Mouse (Mus musculus) lung, embryonic 15.5 days (tissue): ENCODE measurements around the gene 4930558K02Rik. TPM values are rescaled to one million over a fixed set of nuclear protein-coding genes. Genes with fewer than 3 reads are reported as not detected.

ENCODE experiments used
- ATAC-seq: fragments of 200-750 bp; cut with Nextera tagmentation; 2 replicates; pipeline ENCODE4 v1.8.0; 2017; ENCODE audit warnings: moderate number of reproducible peaks, borderline replicate concordance; ENCODE audit not compliant: low FRiP score, low TSS enrichment; ENCODE audit errors: extremely low read depth
- H3K27ac ChIP-seq: fragments of 300-500 bp; sonication (generic); 2 replicates; pipeline ENCODE4 v1.5.1; 2015; ENCODE audit warnings: moderate library complexity, mild to moderate bottlenecking, inconsistent platforms
- H3K27me3 ChIP-seq: fragments of 300-500 bp; sonication (generic); 2 replicates; pipeline ENCODE4 v1.6.1; 2015; ENCODE audit warnings: inconsistent platforms
- H3K36me3 ChIP-seq: fragments of 300-500 bp; sonication (generic); 2 replicates; pipeline ENCODE4 v1.6.1; 2015; ENCODE audit warnings: inconsistent platforms
- H3K4me1 ChIP-seq: fragments of 300-500 bp; sonication (generic); 2 replicates; pipeline ENCODE4 v1.6.1; 2015; ENCODE audit warnings: inconsistent platforms
- H3K4me2 ChIP-seq: fragments of 300-500 bp; sonication (generic); 2 replicates; pipeline ENCODE4 v1.6.1; 2015; ENCODE audit warnings: inconsistent platforms, mild to moderate bottlenecking, moderate library complexity
- H3K4me3 ChIP-seq: fragments of 300-500 bp; sonication (generic); 2 replicates; pipeline ENCODE4 v1.5.1; 2015; ENCODE audit warnings: mild to moderate bottlenecking, inconsistent platforms
- H3K9ac ChIP-seq: fragments of 300-500 bp; sonication (generic); 2 replicates; pipeline ENCODE4 v1.6.1; 2015; ENCODE audit warnings: inconsistent platforms
- H3K9me3 ChIP-seq: fragments of 300-500 bp; sonication (generic); 2 replicates; pipeline ENCODE4 v1.6.1; 2016; ENCODE audit warnings: inconsistent platforms
- WGBS: fragments of 180-500 bp; shearing (Covaris S2); methylation state at CpG from one replicate; pipeline ENCODE4 v1.1.7; 2015; 5-methylcytosine and 5-hydroxymethylcytosine counted together
- polyA plus RNA-seq: library from polyadenylated mRNA; unstranded; fragments of >200 nt; fragmentation: Nextera tagmentation; extraction: Ambion mirVana; gene quantifications from 2 replicates; pipeline ENCODE4 v1.2.1, GENCODE M21; 2015

4930558K02Rik gene
- polyA plus RNA-seq, 1 experiment from 2014 or later: not detected

DNA sequence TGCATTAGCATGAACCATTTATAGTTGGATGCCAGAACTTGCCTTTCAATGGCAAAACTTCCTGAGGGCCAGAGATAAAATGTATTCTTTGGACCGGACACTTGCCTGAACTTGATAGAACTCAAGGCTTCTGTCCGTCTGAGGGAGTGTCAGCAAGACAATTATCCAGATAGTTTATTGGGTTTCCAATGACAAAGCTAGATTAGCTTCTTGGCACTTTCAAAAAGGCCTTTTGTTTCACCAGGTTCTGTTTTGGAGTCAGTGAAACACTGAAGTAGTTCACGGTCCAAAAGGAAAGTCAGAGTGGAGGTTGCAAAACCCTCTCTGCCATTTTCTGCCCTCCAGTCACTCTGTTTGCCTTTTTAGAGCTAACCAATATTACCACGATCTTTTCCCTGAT, 48.1 kb downstream of the 4930558K02Rik start:
- Histone ChIP-seq H3K4me2 (no peak overlapping the region), H3K9me3 (no peaks in the 10 kb centered on the region), H3K9ac (no peak overlapping the region), H3K27ac (no peak overlapping the region), H3K4me1 (no peaks in the 10 kb centered on the region), H3K4me3 (no peak overlapping the region), H3K36me3 (no peaks in the 10 kb centered on the region), H3K27me3 (no peaks in the 10 kb centered on the region)
- 75% methylated on average over 4 of the region's 4 CpGs for WGBS
- ATAC-seq: no peak

DNA sequence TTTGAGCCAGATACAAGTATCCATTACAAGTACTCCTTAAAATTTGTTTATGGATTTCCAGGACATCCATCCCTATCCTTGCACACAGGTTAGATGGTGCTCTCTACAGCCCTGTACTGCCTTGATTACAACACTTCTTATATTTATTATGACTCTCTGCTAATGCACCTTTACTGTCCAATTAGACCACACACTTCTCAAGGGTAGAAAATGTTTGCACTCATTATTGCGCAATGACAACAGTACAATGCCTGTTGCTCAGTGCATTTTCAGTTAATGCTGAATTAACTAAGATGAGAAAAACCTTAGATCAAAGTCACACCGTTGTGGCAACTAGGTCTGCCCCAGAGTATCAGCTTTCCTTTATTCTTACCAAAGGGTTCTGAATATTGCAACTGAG, 51.5 kb downstream of the 4930558K02Rik start:
- H3K36me3 ChIP-seq: no peaks in the 10 kb centered on the region
- no peak overlapping the region for H3K4me3 ChIP-seq
- 80% methylated on average over 2 of the region's 2 CpGs for WGBS
- H3K4me2 ChIP-seq: no peak overlapping the region
- H3K9me3 ChIP-seq: no peaks in the 10 kb centered on the region
- H3K4me1 ChIP-seq: no peaks in the 10 kb centered on the region; the same call in 1 of the 2 replicates
- no peak for ATAC-seq
- no peaks in the 10 kb centered on the region for H3K27me3 ChIP-seq
- no peak overlapping the region for H3K27ac ChIP-seq
- no peak overlapping the region for H3K9ac ChIP-seq

DNA sequence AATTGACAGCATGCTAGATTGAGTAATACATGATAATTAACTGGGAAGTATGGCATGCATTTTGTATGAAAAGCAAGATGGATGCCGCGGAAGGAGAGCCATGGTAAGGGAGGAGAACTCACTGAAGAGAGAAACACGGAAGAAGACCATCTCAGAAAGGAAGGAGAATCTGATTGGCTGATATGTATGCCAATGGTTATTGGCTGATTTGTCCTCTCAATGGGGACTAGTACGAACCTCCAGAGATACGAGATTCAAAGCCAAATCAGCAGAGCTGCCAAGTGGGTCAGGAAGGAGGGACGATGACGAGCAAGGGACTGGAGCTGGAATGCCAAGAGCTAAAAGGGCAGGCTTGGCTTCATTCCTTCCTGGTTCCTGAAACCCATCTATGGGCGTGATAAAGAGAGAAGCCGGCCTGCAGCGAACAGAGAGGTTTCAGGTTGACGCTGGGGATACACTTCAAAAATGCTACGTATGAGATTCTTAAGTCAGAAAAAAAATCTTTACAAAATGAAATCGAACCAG, 54.1 kb downstream of the 4930558K02Rik start:
- no peaks in the 10 kb centered on the region for H3K27me3 ChIP-seq
- no peak overlapping the region for H3K9ac ChIP-seq
- 63% methylated on average over 13 of the region's 13 CpGs for WGBS
- H3K4me3 ChIP-seq: no peak overlapping the region
- ATAC-seq: no peak
- H3K4me1 ChIP-seq: no peaks in the 10 kb centered on the region; the same call in 1 of the 2 replicates
- no peak overlapping the region for H3K4me2 ChIP-seq
- H3K36me3 ChIP-seq: no peaks in the 10 kb centered on the region
- no peaks in the 10 kb centered on the region for H3K9me3 ChIP-seq
- H3K27ac ChIP-seq: no peak overlapping the region

DNA sequence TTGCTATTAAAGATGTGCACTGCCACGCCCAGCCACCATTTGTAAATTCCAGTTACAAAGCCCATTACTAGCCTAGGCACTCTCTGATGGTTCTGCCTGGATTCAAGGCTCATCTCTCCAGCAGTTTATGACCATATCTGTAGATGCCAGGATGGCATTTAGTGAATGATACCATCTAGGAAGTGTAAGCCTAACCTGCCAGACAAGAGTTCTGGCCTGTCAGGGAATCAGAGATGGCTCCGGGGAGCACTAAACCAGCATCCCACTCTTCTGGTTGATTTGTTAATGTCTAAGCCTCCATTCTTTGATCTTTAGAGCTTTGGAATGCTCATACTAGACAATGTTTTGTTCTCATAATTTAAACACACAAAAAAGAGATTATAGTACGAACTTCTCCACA, 55.1 kb downstream of the 4930558K02Rik start:
- WGBS: 75% methylated on average over 3 of the region's 3 CpGs
- Histone ChIP-seq H3K4me1 (no peaks in the 10 kb centered on the region; the same call in 1 of the 2 replicates), H3K27ac (no peak overlapping the region), H3K4me2 (no peak overlapping the region), H3K9me3 (no peaks in the 10 kb centered on the region), H3K27me3 (no peaks in the 10 kb centered on the region), H3K36me3 (no peaks in the 10 kb centered on the region), H3K4me3 (no peak overlapping the region), H3K9ac (no peak overlapping the region)
- ATAC-seq: no peak

DNA sequence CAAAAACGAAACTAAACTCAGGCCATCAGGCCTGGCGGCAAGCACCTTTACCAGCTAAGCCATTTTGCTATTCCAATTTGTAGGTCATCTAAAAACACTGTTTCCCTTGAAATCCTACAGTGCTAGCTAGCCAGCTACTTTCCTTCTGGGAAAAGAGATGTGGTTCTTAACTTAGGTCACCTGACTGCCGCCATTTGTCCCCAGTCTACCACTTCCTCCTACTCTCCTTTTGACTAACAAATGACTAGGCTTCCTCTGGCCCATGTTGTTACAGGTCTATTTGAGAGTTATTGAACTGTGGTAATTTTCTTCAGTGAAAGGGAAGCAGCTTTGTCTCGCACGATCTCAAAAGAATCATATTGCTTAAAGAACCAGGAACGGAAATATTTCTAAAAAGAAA, 57.5 kb downstream of the 4930558K02Rik start:
- H3K4me3 ChIP-seq: no peak overlapping the region
- H3K27me3 ChIP-seq: no peaks in the 10 kb centered on the region
- no peak overlapping the region for H3K9ac ChIP-seq
- H3K4me1 ChIP-seq: no peaks in the 10 kb centered on the region; the same call in 1 of the 2 replicates
- H3K27ac ChIP-seq: no peak overlapping the region
- no peak overlapping the region for H3K4me2 ChIP-seq
- no peaks in the 10 kb centered on the region for H3K9me3 ChIP-seq
- H3K36me3 ChIP-seq: no peaks in the 10 kb centered on the region
- ATAC-seq: no peak
- WGBS: 83% methylated on average over 6 of the region's 6 CpGs

DNA sequence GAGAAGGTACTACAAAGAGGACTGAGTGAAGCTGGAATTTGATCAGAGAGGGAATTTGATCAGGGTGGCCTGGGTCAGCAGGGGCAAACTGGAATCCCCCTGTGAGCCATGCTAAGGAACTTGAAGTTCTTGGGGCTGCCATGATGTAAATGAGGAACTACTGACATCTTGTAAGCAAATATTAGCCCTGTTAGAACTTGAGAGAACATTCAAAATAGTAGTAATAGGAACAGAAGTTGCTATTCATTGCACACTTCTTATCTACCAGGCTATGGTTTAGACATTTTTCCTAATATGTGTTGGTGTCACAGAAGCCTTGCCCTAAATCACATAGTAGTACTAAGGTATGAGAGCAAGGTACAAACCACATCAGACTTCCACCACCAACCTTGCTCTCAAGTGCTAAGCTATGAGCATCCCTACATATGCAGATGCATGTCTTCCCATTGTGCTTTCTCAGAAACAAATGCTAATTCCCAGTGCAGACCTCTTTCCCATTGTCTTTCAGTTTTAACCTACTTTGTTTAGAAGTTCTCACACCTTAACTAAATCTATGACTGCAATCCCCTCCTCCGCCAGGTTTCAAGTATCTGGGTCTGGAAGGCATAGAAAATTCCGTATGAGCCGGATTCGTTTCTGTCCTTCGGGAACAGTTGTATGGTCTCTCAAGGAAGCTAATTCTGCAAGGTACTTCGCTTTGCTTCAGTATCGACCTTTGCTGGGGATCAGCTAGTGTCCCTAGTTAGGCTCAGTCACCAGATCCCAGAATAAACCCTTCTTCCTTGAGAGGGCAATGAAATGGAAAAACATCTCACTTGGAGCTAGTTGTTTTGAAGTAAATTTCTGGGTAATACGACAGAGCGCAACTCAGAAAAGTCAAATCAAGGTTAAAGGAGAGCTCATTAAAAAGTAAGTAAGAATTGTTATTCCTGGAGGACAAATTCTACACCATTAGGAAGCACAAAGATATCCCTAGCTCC, 58.7 kb downstream of the 4930558K02Rik start:
- Histone ChIP-seq H3K27me3 (no peaks in the 10 kb centered on the region), H3K36me3 (no peaks in the 10 kb centered on the region), H3K9ac (no peak overlapping the region), H3K4me2 (no peak overlapping the region), H3K4me3 (no peak overlapping the region), H3K9me3 (no peaks in the 10 kb centered on the region), H3K4me1 (no peaks in the 10 kb centered on the region; the same call in 1 of the 2 replicates), H3K27ac (no peak overlapping the region)
- ATAC-seq: no peak
- WGBS: 85% methylated on average over 9 of the region's 9 CpGs

DNA sequence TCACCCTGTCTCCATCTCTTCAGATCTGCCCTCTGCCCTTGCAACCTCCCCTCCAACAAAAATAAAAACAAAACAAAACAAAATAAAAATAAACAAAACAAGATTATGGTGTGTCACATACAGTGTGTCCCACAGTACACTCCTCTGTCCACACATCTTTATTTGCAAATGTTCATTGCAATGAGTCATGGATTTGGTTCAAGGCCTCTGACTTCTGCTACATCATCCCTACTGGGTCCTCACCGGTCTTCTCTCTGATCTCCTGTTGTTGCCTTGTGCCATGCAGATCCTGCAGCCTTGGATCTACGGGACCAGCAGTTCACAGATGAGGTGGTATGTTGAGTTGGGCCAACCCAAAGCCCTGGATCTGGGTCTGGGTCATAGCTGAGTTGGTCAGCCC, 59.8 kb downstream of the 4930558K02Rik start:
- WGBS: 86% methylated on average over 2 of the region's 2 CpGs
- no peaks in the 10 kb centered on the region for H3K4me1 ChIP-seq

DNA sequence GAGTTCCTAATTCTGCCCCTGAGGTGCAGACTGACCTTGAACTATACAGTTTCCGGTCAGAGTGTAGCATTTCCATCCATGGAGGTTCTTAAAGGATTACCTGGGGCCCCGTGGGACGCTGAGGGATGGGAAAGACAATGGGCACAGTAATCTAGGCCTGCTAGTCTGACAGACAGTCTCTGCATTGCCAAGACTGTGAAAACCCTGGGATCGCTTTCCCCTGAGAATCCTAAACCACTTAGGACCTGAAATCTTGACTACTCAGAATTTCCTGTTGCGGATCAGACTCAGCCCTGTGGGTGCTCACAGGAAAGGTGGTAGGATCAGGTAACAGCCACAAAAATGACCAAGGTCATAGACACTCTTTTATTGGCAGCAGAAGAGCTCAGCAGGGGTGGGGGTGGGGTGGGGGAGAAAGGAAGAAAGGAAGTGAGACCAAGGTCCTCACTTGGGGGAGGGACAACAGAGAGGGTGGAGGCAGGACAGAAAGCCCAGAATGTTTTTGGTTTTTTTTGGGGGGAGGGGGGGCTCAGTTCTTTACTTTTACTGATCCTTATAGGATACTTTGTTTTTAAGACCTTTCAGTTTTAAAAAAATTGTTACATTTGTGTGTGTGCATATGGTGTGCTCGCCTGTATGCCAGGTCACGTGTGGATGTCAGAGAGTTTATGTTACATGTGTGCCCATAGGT, 60.6 kb downstream of the 4930558K02Rik start:
- Histone ChIP-seq H3K9me3 (no peaks in the 10 kb centered on the region), H3K36me3 (no peaks in the 10 kb centered on the region), H3K4me1 (0 out of 2 replicates have a peak, but pooled peaks cover 4% of the 10 kb centered on the region), H3K9ac (no peak overlapping the region), H3K4me2 (no peak overlapping the region), H3K27ac (no peak overlapping the region), H3K4me3 (no peak overlapping the region), H3K27me3 (no peaks in the 10 kb centered on the region)
- WGBS: 55% methylated on average over 7 of the region's 7 CpGs
- ATAC-seq: no peak

More for the DNA sequence above, 59.8 kb downstream of the 4930558K02Rik start:
- Histone ChIP-seq H3K27me3 (no peaks in the 10 kb centered on the region), H3K4me3 (no peak overlapping the region), H3K4me2 (no peak overlapping the region), H3K9me3 (no peaks in the 10 kb centered on the region), H3K9ac (no peak overlapping the region), H3K36me3 (no peaks in the 10 kb centered on the region), H3K27ac (no peak overlapping the region)
- no peak for ATAC-seq

DNA sequence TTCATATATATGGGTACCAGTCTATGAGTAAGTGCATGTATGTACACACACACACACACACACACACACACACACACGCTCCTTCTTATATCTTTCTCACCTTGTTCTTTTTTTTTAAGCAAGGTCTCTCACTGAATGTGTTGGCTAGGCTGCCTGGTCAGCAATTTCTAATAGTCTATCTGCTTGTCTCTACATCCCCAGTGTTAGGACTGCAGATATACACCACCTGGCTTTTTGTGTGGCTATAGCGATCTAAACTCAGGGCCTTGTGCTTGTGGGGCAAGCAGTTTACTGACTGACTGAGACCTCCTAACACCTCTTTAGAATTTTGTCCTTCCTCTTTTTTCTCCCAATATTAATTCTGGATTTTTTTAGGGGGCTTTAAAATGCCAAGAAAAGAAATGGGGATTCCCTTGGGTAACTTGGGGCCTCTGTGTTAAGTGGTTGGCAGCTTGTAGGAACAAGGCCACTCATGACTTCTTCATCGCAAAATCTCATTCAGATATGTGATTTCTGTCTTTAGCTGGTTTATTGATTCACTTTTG, 61.4 kb downstream of the 4930558K02Rik start:
- WGBS: 86% methylated on average over 3 of the region's 3 CpGs
- no peak for ATAC-seq
- H3K27ac ChIP-seq: no peak overlapping the region

DNA sequence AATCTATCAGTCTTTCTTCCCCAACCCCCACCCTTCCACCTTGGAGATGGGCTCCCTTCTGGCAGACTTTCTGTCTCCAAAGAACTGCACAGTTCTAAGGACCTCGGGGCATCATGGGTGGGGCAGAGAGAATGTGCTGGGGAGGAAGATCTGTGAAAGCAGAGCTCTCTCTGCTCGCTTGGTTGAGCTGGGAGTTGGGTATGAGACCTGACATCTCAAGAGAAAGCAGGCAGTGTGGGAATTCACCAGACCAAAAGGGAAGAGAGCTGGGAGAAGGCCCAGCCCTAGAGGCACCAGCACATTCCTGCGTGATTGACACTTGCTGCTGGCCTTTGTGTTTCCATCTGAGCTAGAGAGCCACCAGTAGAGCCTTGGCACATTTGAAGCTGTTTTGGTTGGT, 63.4 kb downstream of the 4930558K02Rik start:
- no peaks in the 10 kb centered on the region for H3K27me3 ChIP-seq
- H3K36me3 ChIP-seq: no peaks in the 10 kb centered on the region
- no peak overlapping the region for H3K27ac ChIP-seq
- WGBS: 54% methylated on average over 3 of the region's 3 CpGs
- H3K4me2 ChIP-seq: no peak overlapping the region
- no peak overlapping the region for H3K4me3 ChIP-seq
- H3K9ac ChIP-seq: no peak overlapping the region
- H3K4me1 ChIP-seq: 0 out of 2 replicates have a peak, but pooled peaks cover 12% of the 10 kb centered on the region
- ATAC-seq: no peak
- H3K9me3 ChIP-seq: no peaks in the 10 kb centered on the region

More for the DNA sequence above, 61.4 kb downstream of the 4930558K02Rik start:
- Histone ChIP-seq H3K4me3 (no peak overlapping the region), H3K36me3 (no peaks in the 10 kb centered on the region), H3K27me3 (no peaks in the 10 kb centered on the region), H3K9ac (no peak overlapping the region), H3K4me1 (0 out of 2 replicates have a peak, but pooled peaks cover 11% of the 10 kb centered on the region), H3K9me3 (no peaks in the 10 kb centered on the region), H3K4me2 (no peak overlapping the region)

DNA sequence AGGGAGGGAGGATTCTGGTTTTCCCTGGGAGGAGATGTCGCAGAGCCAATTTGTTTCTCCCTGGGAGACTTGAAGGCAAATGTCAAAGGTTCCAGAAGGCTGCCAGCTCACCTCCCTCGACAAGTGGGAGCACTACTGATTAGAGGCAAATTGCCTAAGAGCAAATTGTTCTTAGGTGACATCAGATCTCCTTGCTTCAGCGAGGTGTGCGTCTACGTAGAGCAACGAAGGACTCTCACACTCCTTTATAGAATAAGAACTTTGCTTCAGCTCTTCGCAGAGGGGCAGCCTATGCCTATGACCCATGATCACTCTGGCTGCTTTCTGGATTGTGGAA, 65.8 kb downstream of the 4930558K02Rik start:
- Histone ChIP-seq H3K36me3 (no peaks in the 10 kb centered on the region), H3K27me3 (no peaks in the 10 kb centered on the region), H3K27ac (peak overlapping the region; percentile 55), H3K9me3 (no peaks in the 10 kb centered on the region), H3K4me2 (no peak overlapping the region; the same call in 1 of the 2 replicates), H3K4me1 (0 out of 2 replicates have a peak, but pooled peaks cover 12% of the 10 kb centered on the region), H3K4me3 (no peak overlapping the region), H3K9ac (no peak overlapping the region)
- ATAC-seq: no peak
- 35% methylated on average over 7 of the region's 7 CpGs for WGBS
